Comparison of ENCODE assay signal across 12 mouse cellular contexts in genomic region chr8:128296728-128297380, GRCm38 (mm10).
A peak's percentile ranks its signal among the peaks of the same experiment; 100 is the strongest.
DNase-seq lines count a peak whose midpoint lies in the region; ATAC-seq lines count a peak whose summit lies in the region.
"Had no signal": no experiment of that assay in that cellular context is flagged by ENCODE, and none has a peak within 500 bp of the region (broad histone marks: within the 10 kb centered on the region; RNA-seq: fewer than 3 reads in every experiment).

No protein-coding gene starts in this region.

- no peak overlapping the region for H3K4me2 ChIP-seq in intestine, embryonic 16.5 days (ENCODE audit: low read depth, low read length)
- H3K4me2 ChIP-seq: heart, embryonic 11.5 days; limb, embryonic 12.5 days; lung, embryonic 15.5 days had no signal

- peak; percentile 78 for ATAC-seq in frontal cortex, adult (ENCODE audit: low TSS enrichment)
- ATAC-seq in intestine, embryonic 16.5 days, result no peak

- no peaks in the 10 kb centered on the region for H3K4me1 ChIP-seq in intestine, embryonic 16.5 days (ENCODE audit: control insufficient read depth, insufficient read depth, low read length)
- H3K4me1 ChIP-seq: limb, embryonic 12.5 days; lung, embryonic 15.5 days had no signal

- H3K36me3 ChIP-seq in intestine, embryonic 16.5 days (ENCODE audit: control insufficient read depth, insufficient read depth, low read length), result no peaks in the 10 kb centered on the region
- H3K36me3 ChIP-seq: limb, embryonic 12.5 days; lung, embryonic 15.5 days had no signal

- H3K27ac ChIP-seq in intestine, embryonic 16.5 days (ENCODE audit: low read length), result no peak overlapping the region
- H3K27ac ChIP-seq: limb, embryonic 12.5 days; lung, embryonic 15.5 days had no signal

- no peaks in the 10 kb centered on the region for H3K9me3 ChIP-seq in intestine, embryonic 16.5 days (ENCODE audit: control insufficient read depth, low read length)
- H3K9me3 ChIP-seq: limb, embryonic 12.5 days; lung, embryonic 15.5 days had no signal

- WGBS in intestine, embryonic 16.5 days, result 89% methylated on average over 14 of the region's 14 CpGs

- no peak overlapping the region for H3K4me3 ChIP-seq in intestine, embryonic 16.5 days (ENCODE audit: low read length)
- H3K4me3 ChIP-seq: limb, embryonic 12.5 days; lung, embryonic 15.5 days had no signal

- H3K27me3 ChIP-seq in intestine, embryonic 16.5 days (replicated peaks; ENCODE audit: control insufficient read depth, insufficient read depth, low read length), result no peaks in the 10 kb centered on the region
- H3K27me3 ChIP-seq: limb, embryonic 12.5 days; lung, embryonic 15.5 days had no signal

- H3K9ac ChIP-seq in intestine, embryonic 16.5 days (ENCODE audit: low read depth, low read length), result no peak overlapping the region
- H3K9ac ChIP-seq: limb, embryonic 12.5 days; lung, embryonic 15.5 days had no signal

- no peak for DNase-seq in frontal cortex, postnatal 25 days (ENCODE audit: low spot score in 2 of 2)
- DNase-seq in cerebellum, postnatal 10 days, result peak; percentile 17 to 30
- DNase-seq in layer of hippocampus, adult 8-10 months (ENCODE audit: low spot score in 2 of 2), result peak; percentile 69 to 72
- peak; percentile 17 for DNase-seq in right cerebral cortex, adult 18-20 months
- no peak for DNase-seq in lung, postnatal 25 days (ENCODE audit: low spot score)
- DNase-seq in urinary bladder, adult 18-20 months (ENCODE audit: low spot score in 2 of 2), result no peak
- DNase-seq: kidney, adult 2 months had no signal

Comparison
In these comparisons a context has a peak if more than half of its experiments do, and no peak if none do; other contexts are left out.
1. DNase-seq: peak in cerebellum, postnatal 10 days (2 of 2), layer of hippocampus, adult 8-10 months (2 of 2) and right cerebral cortex, adult 18-20 months (single experiment); none in frontal cortex, postnatal 25 days (0 of 2), lung, postnatal 25 days (single experiment) and urinary bladder, adult 18-20 months (0 of 2).